Mouse (Mus musculus): ENCODE results near the gene Pomt2. TPM values are rescaled to one million over a fixed set of nuclear protein-coding genes. Genes with fewer than 3 reads are reported as not detected.

The Pomt2 gene
- 6.4 and 7.7 TPM in 2 replicates for total RNA-seq (2015)
- total RNA-seq (2017): 10.3 and 10.9 TPM in 2 replicates

- ATAC-seq (replicated peaks; ENCODE audit: poor library complexity): peak; percentile 92
Observed at GRCm38 (mm10) chr12:87147395-87148089, at the start of gene Pomt2. TSS of gene Pomt2 (minus strand) at chr12:87147968.

GRCm38 (mm10) chr12:87196310-87196709, 48.5 kb upstream of the Pomt2 start:
- no peak for ATAC-seq (replicated peaks; ENCODE audit: poor library complexity)

- ATAC-seq (replicated peaks; ENCODE audit: poor library complexity): no peak
Observed at GRCm38 (mm10) chr12:87195069-87195468, 47.3 kb upstream of the Pomt2 start.

- peak; percentile 74 for ATAC-seq (replicated peaks; ENCODE audit: poor library complexity)
Observed at GRCm38 (mm10) chr12:87193008-87193407, 45.2 kb upstream of the Pomt2 start.

- no peak for ATAC-seq (replicated peaks; ENCODE audit: poor library complexity)
Observed at GRCm38 (mm10) chr12:87177631-87178030, 29.9 kb upstream of the Pomt2 start.

- ATAC-seq (replicated peaks; ENCODE audit: poor library complexity): peak; percentile 90
Observed at GRCm38 (mm10) chr12:87175194-87175946, 27.6 kb upstream of the Pomt2 start.

GRCm38 (mm10) chr12:87160815-87161214, 13.0 kb upstream of the Pomt2 start:
- ATAC-seq (replicated peaks; ENCODE audit: poor library complexity): peak; percentile 89

- ATAC-seq (replicated peaks; ENCODE audit: poor library complexity): no peak
Observed at GRCm38 (mm10) chr12:87160310-87160709, 12.5 kb upstream of the Pomt2 start.

GRCm38 (mm10) chr12:87158099-87158498, 10.3 kb upstream of the Pomt2 start:
- no peak for ATAC-seq (replicated peaks; ENCODE audit: poor library complexity)

- no peak for ATAC-seq (replicated peaks; ENCODE audit: poor library complexity)
Observed at GRCm38 (mm10) chr12:87157361-87157760, 9.6 kb upstream of the Pomt2 start.

GRCm38 (mm10) chr12:87154448-87154847, 6.7 kb upstream of the Pomt2 start:
- peak; percentile 70 for ATAC-seq (replicated peaks; ENCODE audit: poor library complexity)

- ATAC-seq (replicated peaks; ENCODE audit: poor library complexity): no peak
Observed at GRCm38 (mm10) chr12:87149471-87149870, 1.7 kb upstream of the Pomt2 start.

GRCm38 (mm10) chr12:87148136-87148535, 368 bp upstream of the Pomt2 start:
- no peak for ATAC-seq (replicated peaks; ENCODE audit: poor library complexity)

- ATAC-seq (replicated peaks; ENCODE audit: poor library complexity): peak; percentile 83
Observed at GRCm38 (mm10) chr12:87146966-87147365, 802 bp downstream of the Pomt2 start, which contains the start of gene Gstz1. TSS of gene Gstz1 (plus strand) at chr12:87147165.

- ATAC-seq (replicated peaks; ENCODE audit: poor library complexity): peak; percentile 21; the same call in 1 of the 2 replicates
Observed at GRCm38 (mm10) chr12:87142156-87142555, 5.6 kb downstream of the Pomt2 start.

- ATAC-seq (replicated peaks; ENCODE audit: poor library complexity): no peak
Observed at GRCm38 (mm10) chr12:87138768-87139167, 9.0 kb downstream of the Pomt2 start.

GRCm38 (mm10) chr12:87138342-87138701, 9.4 kb downstream of the Pomt2 start:
- ATAC-seq (replicated peaks; ENCODE audit: poor library complexity): peak; percentile 42; the same call in 1 of the 2 replicates

GRCm38 (mm10) chr12:87137439-87138341, 10.1 kb downstream of the Pomt2 start:
- ATAC-seq (replicated peaks; ENCODE audit: poor library complexity): no peak

- 0 out of 2 replicates have a peak, but pooled peaks have one; percentile 26 for ATAC-seq (replicated peaks; ENCODE audit: poor library complexity)
Observed at GRCm38 (mm10) chr12:87132784-87133183, 15.0 kb downstream of the Pomt2 start.

GRCm38 (mm10) chr12:87132210-87132609, 15.6 kb downstream of the Pomt2 start:
- no peak; the same call in 1 of the 2 replicates for ATAC-seq (replicated peaks; ENCODE audit: poor library complexity)

- peak; percentile 75 for ATAC-seq (replicated peaks; ENCODE audit: poor library complexity)
Observed at GRCm38 (mm10) chr12:87131619-87132018, 16.1 kb downstream of the Pomt2 start.
